Mouse (Mus musculus): Measurements from ENCODE around the gene Speer4c.
"Not testable (repeated sequence)": the region's sequence is repeated elsewhere in the genome, so short reads cannot be mapped to it uniquely, and the experiment has no call there.

- TF ChIP-seq CTCF (IDR thresholded peaks at IDR 0.05; ENCODE audit: insufficient read depth, low read length); POLR2A (IDR thresholded peaks at IDR 0.05; ENCODE audit: borderline replicate concordance, extremely low read depth, low read depth, low read length): not testable (repeated sequence)
Observed at GRCm38 (mm10) chr5:15673989-15674388, 40.1 kb downstream of the Speer4c start.
